Mouse (Mus musculus): ENCODE data around the gene Ccdc34.

GRCm38 (mm10) chr2:110138096-110138495, 120.5 kb downstream of the Ccdc34 start:
- TF ChIP-seq CTCF (IDR thresholded peaks at IDR 0.05; ENCODE audit: low read depth, low read length) (no peak), POLR2A (IDR thresholded peaks at IDR 0.05; ENCODE audit: borderline replicate concordance, low read depth, low read length) (no peak)

Measured in bone marrow macrophage, adult 2 months (primary cell).